Mouse (Mus musculus): ENCODE data around the gene Cela1.

GRCm38 (mm10) chr15:100679005-100679404 lies 8.7 kb downstream of the Cela1 start:
- TF ChIP-seq CTCF (IDR thresholded peaks at IDR 0.05; ENCODE audit: control insufficient read depth, insufficient read depth, insufficient read length) = no peak
- no peak for TF ChIP-seq USF1 (IDR thresholded peaks at IDR 0.05; ENCODE audit: low read depth)
- no peak for TF ChIP-seq MYOD1 (IDR thresholded peaks at IDR 0.05; ENCODE audit: control insufficient read depth, insufficient read length, low read depth)
- TF ChIP-seq MYOG (IDR thresholded peaks at IDR 0.05; ENCODE audit: control insufficient read depth, extremely low read depth, insufficient read length) = no peak
- no peak for TF ChIP-seq MAX (IDR thresholded peaks at IDR 0.05)

Measured in C2C12 (cell line).